Mouse (Mus musculus): ENCODE data around the gene Pou5f1.

DNA sequence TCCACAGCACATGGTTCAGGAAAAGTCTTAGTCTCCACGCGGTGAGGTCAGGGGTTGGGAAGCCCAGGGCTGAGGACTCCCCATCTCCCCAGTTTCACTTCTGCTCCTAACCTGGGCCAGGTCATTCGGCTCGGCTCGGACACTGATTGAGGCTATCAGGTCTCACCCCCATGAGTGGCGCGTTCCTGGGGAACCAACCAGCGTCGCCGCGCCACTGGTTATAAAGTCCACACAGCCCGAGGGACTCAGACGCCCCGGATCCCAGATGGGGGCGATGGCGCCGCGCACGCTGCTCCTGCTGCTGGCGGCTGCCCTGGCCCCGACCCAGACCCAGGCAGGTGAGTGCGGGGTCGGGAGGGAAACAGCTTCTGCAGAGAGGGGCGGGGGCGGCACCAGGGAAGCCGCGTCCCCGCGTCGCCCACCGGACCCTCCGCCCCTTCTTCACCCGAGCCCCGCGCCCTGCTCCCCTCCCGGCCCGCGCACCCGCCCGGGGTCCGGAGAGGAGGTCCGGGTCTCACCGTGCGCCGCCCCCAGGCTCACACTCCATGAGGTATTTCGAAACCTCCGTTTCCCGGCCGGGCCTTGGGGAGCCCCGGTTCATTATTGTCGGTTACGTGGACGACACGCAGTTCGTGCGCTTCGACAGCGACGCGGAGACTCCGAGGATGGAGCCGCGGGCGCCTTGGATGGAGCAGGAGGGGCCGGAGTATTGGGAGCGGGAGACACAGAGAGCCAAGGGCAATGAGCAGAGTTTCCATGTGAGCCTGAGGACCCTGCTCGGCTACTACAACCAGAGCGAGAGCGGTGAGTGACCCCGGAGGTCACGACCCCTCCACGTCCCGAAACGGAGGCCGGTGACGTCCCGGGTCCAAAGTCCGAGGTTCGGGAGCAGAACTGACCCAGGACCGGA is 35.7 kb upstream of the Pou5f1 start, which contains the start of gene H2-Q10:
- TF ChIP-seq POLR2A (IDR thresholded peaks at IDR 0.05; ENCODE audit: borderline replicate concordance, extremely low read depth, insufficient read depth, insufficient read length, poor library complexity, severe bottlenecking) (no peak), CTCF (IDR thresholded peaks at IDR 0.05; ENCODE audit: borderline replicate concordance, extremely low read depth, insufficient read depth, insufficient read length) (no peak)
